Mouse (Mus musculus): ENCODE data around the gene Hsp90ab1. TPM values are rescaled to one million over a fixed set of nuclear protein-coding genes. Genes with fewer than 3 reads are reported as not detected.

Hsp90ab1 gene
- polyA plus RNA-seq, 1 experiment from 2014 or later: 1,497 TPM

GRCm38 (mm10) chr17:45520136-45520535 lies 52.9 kb downstream of the Hsp90ab1 start:
- H3K36me3 ChIP-seq: peaks cover 32% of the 10 kb centered on the region
- H3K27ac ChIP-seq: no peak overlapping the region
- no peak overlapping the region for H3K4me2 ChIP-seq
- no peaks in the 10 kb centered on the region for H3K9me3 ChIP-seq
- no peak for ATAC-seq (ENCODE audit: insufficient number of reproducible peaks, low FRiP score, low TSS enrichment, low read depth)
- H3K4me3 ChIP-seq: no peak overlapping the region
- no peak overlapping the region for H3K9ac ChIP-seq
- peaks cover 12% of the 10 kb centered on the region for H3K4me1 ChIP-seq
- H3K27me3 ChIP-seq: peaks cover 19% of the 10 kb centered on the region; the same call in 1 of the 2 replicates
- 65% methylated on average over 11 of the region's 11 CpGs for WGBS

- H3K27me3 ChIP-seq: peaks cover 8% of the 10 kb centered on the region; the same call in 1 of the 2 replicates
- peaks cover 12% of the 10 kb centered on the region for H3K4me1 ChIP-seq
- 75% methylated on average over 12 of the region's 12 CpGs for WGBS
- ATAC-seq (ENCODE audit: insufficient number of reproducible peaks, low FRiP score, low TSS enrichment, low read depth): no peak
- no peaks in the 10 kb centered on the region for H3K9me3 ChIP-seq
- no peak overlapping the region for H3K9ac ChIP-seq
- H3K4me3 ChIP-seq: no peak overlapping the region
- no peak overlapping the region for H3K4me2 ChIP-seq
- no peak overlapping the region for H3K27ac ChIP-seq
- peaks cover 32% of the 10 kb centered on the region for H3K36me3 ChIP-seq
Measured at GRCm38 (mm10) chr17:45518766-45519475, 54.1 kb downstream of the Hsp90ab1 start.

Other genes starting within 250 kb of the Hsp90ab1 start
- gene Cdc5l, start 139.5 kb downstream of the Hsp90ab1 start, polyA plus RNA-seq (2015; fragmentation: Nextera tagmentation; extraction: Ambion mirVana): 61.1 and 61.7 TPM in 2 replicates
- gene Spats1, start 97.9 kb downstream of the Hsp90ab1 start, polyA plus RNA-seq (2015; fragmentation: Nextera tagmentation; extraction: Ambion mirVana): 0.21 and 0.22 TPM in 2 replicates
- gene Aars2, start 66.4 kb downstream of the Hsp90ab1 start, polyA plus RNA-seq (2015; fragmentation: Nextera tagmentation; extraction: Ambion mirVana): 14.7 and 16.5 TPM in 2 replicates
- gene Tcte1, start 49.8 kb downstream of the Hsp90ab1 start, polyA plus RNA-seq (2015; fragmentation: Nextera tagmentation; extraction: Ambion mirVana): 0.17 and 0.19 TPM in 2 replicates
- 2.9 and 4.7 TPM in 2 replicates for gene Tmem151b, start 23.6 kb downstream of the Hsp90ab1 start, polyA plus RNA-seq (2015; fragmentation: Nextera tagmentation; extraction: Ambion mirVana)
- gene Nfkbie, start 17.6 kb downstream of the Hsp90ab1 start, polyA plus RNA-seq (2015; fragmentation: Nextera tagmentation; extraction: Ambion mirVana): 5.9 and 6.1 TPM in 2 replicates
- 139 and 142 TPM in 2 replicates for gene Slc35b2, start 9.4 kb downstream of the Hsp90ab1 start, polyA plus RNA-seq (2015; fragmentation: Nextera tagmentation; extraction: Ambion mirVana)
- 120 and 140 TPM in 2 replicates for gene Slc29a1, start 26.3 kb upstream of the Hsp90ab1 start, polyA plus RNA-seq (2015; fragmentation: Nextera tagmentation; extraction: Ambion mirVana)
- 22.9 and 39.7 TPM in 2 replicates for gene Mymx, start 28.8 kb upstream of the Hsp90ab1 start, polyA plus RNA-seq (2015; fragmentation: Nextera tagmentation; extraction: Ambion mirVana)
- gene Capn11, start 86.1 kb upstream of the Hsp90ab1 start, polyA plus RNA-seq (2015; fragmentation: Nextera tagmentation; extraction: Ambion mirVana): 0.21 and 0.37 TPM in 2 replicates
- 142 and 143 TPM in 2 replicates for gene Mrpl14, start 113.1 kb upstream of the Hsp90ab1 start, polyA plus RNA-seq (2015; fragmentation: Nextera tagmentation; extraction: Ambion mirVana)
- 38.1 and 39.2 TPM in 2 replicates for gene Tmem63b, start 113.6 kb upstream of the Hsp90ab1 start, polyA plus RNA-seq (2015; fragmentation: Nextera tagmentation; extraction: Ambion mirVana)
- gene 1600014C23Rik, start 160.6 kb upstream of the Hsp90ab1 start, polyA plus RNA-seq (2015; fragmentation: Nextera tagmentation; extraction: Ambion mirVana): 0.63 TPM in 1 of 2 replicates, not detected in the other

Measured in limb, embryonic 15.5 days (tissue).